Mouse (Mus musculus): Measurements from ENCODE around the gene Obsl1.
A peak's percentile ranks its signal among the peaks of the same experiment; 100 is the strongest.

The Obsl1 gene

GRCm38 (mm10) chr1:75455433-75455832 is 50.8 kb downstream of the Obsl1 start:
- no peak for DNase-seq (ENCODE audit: low spot score)

GRCm38 (mm10) chr1:75451900-75452299 is 54.4 kb downstream of the Obsl1 start:
- DNase-seq (ENCODE audit: low spot score): no peak

- no peak for DNase-seq (ENCODE audit: low spot score)
Measured at GRCm38 (mm10) chr1:75450314-75451005, 55.8 kb downstream of the Obsl1 start, which contains the start of gene Asic4. Asic4 (plus strand) TSS chr1:75450436.

DNA sequence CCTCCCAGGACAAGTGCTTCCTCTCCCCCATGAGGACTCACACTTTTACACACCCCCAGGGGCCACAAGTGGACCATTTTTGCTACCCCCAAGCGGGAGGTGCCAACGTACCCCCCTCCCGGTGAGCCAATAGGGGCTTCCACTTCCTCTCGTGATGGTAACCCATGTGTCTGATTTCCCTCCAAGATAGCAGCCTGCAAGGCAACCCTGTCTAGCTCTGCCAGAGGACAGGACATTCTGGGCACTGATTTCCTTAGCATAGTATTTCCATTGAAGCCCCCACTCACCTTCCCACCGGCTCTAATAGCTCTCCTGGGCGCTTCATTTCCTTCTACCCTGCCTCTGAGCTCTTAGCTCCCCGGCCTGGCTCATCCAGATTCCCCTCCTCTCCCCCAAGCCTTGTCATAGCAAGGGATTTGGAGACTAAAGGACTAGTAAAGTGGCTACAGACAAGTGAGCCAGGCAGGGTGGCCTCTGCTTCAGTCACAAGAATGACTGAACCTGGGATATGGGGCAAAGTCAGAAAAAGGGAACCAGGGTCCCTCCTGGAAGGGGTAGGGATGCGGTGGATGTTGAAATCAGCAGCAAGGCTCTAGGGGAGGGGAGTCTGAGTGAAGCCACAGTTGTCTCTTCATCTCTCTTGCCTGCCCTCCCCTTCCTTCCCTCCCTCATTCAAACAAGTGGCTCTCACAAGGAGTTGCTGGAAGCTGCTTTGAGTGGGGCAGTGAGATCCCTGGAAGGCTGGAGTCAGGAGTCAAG is 56.7 kb downstream of the Obsl1 start:
- DNase-seq (ENCODE audit: low spot score): no peak

DNA sequence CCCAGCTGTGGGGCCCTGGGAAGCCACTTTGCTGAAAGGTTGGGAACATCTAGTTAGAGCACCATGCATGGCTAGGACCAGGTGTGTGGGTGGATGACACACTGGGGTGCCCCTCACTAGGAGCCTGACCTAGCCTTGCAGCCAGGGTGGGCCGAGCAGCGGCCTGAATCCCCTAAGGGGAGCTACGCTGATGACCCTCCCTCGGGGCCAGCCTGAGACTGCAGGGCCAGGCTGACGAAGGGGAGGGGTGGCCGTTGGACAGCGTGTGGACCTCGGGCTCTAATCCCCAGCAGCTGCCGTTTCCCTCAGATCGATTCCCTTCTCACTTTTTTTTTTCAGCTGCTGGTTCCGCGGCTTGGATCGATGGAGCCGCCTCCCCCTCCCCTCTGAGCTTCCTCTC is 57.3 kb downstream of the Obsl1 start:
- no peak for DNase-seq (ENCODE audit: low spot score)

- DNase-seq (ENCODE audit: low spot score): no peak
Measured at GRCm38 (mm10) chr1:75448052-75448431, 58.2 kb downstream of the Obsl1 start.

GRCm38 (mm10) chr1:75447265-75448051 is 58.8 kb downstream of the Obsl1 start:
- DNase-seq (ENCODE audit: low spot score): peak; percentile 55

DNA sequence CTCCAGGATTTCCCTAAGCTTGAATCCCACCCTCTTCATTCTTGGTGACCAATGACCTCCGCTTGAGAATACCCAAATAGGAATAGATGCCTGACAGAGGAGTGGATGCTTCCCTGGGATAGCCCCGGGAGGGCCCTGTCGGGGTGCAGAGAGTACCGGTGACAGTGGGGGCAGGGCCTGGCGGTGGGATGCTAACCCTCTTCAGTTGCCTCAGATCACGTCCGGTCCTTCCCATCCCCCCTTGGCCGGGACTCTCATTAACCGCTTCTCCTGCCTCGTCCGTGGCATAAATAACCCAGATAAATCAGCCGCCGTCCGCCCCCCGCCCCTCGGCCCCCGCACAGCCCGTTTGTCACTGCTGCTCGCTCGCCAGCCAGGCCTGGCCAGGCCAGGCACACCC is 59.6 kb downstream of the Obsl1 start:
- peak; percentile 64 for DNase-seq (ENCODE audit: low spot score)

DNA sequence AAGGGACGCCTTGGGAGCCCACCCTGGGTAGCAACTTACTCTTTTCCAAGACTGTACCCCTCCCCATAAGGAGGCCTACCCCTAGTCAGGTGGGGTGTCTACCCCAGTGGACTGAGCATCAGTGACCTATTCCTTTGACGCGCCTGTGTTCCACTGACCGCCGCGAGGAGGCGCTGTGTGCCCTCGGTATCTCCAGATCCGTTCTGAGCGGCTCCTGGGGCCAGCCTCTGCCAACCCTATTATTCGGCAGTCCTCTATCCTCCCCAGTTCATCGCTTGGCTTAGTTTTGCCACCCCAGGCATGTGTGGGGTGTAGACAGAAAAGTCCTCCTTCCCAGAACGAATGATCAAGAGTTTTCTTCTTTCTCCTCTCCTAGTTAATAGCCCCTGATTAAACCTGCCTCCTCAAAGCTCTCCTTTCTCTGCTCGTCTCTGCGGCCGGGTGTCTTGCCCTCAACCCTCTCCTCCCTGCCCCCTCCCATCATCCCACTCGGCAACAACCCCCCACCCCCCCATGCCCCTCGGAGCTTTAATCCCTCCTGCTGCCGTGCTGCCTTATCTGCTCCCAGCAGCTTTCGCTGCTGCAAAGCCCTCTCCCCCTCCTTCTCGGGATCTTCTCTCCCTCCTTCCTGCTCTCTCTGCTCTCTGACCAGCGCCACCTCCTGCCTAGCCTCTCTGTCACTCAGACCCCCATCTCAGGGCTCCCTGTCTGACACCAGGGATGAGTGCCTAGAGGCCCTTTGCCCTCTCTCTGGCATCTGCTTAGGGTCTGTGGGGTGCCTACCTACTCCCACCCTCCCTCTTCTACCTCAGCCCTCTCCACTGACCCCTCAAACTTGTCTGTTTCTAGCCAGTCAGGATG is 60.3 kb downstream of the Obsl1 start:
- DNase-seq (ENCODE audit: low spot score): peak; percentile 73

DNA sequence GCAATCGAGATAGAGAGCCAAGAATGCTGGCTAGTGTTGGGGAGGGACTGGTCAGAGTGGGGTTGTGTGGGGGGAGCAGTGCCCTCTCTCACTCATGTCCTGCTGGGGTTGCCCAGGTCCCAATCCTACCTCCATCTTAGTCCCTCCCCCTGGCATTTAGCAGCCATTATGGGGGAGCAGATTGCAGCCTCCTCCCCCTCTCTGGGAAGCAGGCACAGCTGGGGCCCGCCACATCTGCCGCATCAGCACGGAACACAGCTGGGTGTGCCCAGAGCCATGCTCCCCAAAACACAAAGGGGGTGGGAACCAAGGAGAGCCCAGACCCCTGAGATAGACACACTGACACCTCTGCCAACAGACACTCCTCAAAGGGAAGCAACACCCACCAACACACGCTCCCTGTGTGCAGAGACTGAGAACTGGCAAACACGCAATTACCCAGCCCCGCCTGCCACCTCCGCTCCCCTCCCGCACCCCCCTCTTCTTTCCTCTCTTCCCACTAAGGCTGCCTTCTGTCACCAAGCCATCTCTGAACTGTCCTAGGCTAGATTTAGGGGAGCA is 61.0 kb downstream of the Obsl1 start:
- DNase-seq (ENCODE audit: low spot score): no peak

- no peak for DNase-seq (ENCODE audit: low spot score)
Measured at GRCm38 (mm10) chr1:75444208-75444607, 62.0 kb downstream of the Obsl1 start.

DNA sequence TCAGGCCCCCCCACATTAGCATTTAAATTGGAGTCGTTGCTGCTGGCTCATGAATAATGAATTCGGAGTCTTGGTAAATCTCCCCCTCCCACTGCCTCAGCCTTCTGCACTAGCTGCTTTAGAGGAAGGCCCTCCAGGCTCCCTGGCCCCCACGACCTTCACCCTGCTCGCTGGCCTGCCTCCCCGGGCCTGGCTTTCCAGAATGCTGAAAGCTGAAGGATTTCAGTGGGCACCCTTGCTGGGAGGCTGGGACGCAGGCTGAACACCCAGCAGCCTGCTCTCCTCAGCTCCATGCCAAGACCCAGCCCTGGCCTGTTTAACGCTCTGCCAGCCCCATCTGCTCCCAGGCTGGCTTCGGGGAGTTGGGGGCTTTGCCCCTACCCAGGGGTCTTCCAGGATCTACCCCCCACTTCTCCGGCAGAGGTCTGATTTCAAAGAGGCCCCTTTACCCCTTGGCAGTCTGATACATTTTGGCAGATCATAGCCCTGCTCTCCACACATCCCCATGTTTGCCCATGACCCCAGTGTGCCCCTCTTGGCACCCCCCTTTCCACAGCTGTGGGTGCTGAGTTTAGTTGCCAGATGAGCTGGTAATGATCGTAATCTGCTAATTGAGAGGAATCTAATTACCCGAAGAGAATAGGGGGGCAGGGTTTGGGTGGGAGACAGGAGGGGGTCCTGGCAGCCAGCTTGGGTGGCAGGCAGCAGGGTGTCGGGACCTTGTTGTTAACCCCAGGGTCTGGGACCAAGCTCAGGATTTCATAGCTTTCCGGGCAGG is 62.8 kb downstream of the Obsl1 start:
- no peak for DNase-seq (ENCODE audit: low spot score)

GRCm38 (mm10) chr1:75442811-75443210 is 63.4 kb downstream of the Obsl1 start:
- no peak for DNase-seq (ENCODE audit: low spot score)

DNA sequence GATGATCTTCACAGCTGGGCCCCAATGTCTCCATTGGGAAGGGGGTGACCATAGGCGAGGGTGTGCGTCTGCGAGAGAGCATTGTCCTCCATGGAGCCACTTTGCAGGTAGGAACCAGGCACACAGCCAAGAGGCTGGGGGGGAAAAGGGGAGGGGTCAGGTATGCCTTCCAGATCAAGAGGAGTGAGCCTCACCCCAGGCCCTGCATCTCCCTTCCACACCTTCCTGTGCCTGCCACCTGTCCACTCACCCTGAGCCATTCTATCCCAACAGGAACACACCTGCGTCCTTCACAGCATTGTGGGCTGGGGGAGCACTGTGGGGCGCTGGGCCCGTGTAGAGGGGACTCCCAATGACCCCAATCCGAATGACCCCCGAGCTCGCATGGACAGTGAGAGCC is 64.1 kb downstream of the Obsl1 start:
- no peak for DNase-seq (ENCODE audit: low spot score)

- DNase-seq (ENCODE audit: low spot score): no peak
Measured at GRCm38 (mm10) chr1:75441471-75441996, 64.7 kb downstream of the Obsl1 start.

- DNase-seq (ENCODE audit: low spot score): no peak
Measured at GRCm38 (mm10) chr1:75440661-75441060, 65.6 kb downstream of the Obsl1 start.

DNA sequence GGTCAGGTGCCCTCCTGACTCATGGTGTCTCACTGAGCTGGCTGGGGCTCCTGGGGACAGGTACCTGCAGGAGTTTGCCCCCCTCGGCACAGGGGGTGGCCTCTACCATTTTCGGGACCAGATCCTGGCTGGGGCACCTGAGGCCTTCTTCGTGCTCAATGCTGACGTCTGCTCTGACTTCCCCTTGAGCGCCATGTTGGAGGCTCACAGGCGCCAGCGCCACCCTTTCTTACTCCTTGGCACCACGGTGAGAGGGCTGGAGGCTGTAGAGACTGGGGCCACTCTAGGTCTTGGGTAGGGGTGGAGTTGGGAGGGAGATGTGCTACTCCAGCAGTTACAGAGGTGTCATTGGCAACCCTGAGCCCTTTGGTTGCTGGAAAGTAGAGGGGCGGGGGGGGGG is 67.5 kb downstream of the Obsl1 start:
- DNase-seq (ENCODE audit: low spot score): no peak

DNA sequence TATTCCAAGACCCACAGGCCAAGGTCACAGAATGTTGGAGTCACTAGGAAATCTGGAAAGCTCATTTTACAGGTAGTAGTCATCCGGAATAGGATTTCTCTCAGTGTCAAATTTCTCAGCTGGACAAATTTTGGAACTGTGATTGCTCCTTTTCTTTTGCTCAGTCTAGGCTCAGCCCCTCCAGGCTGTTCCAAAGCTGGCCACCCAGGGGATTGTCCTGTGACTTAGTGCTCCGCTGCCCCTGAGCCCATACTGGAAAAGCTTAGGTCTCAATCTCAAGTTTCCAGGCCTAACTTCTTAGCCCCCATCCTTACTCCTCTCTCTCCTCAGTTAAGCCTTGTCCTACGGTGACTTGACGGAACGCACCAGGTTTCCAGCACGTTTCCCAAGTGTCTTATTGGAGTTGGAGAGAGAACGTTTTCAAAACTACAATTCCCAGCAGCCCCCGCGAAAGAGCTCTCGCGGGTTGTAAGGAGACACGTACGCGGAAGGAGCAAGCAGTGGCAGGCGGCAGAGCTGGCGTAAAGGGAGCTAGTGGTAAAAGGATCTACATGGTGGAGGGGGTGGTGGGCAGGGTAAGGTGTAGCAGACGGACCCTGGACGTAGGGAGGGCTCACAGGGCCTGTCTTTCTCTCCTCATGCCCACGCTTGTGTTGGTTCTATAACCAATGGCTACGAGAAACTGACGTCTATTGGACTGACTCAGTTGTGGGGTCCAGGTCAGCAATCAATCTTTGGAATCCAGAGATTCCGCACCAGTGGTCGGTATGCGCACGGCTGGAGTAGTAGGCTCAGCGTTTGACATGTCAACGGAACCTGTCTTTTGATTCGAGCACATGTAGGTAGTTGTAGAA is 70.5 kb downstream of the Obsl1 start, which contains the start of gene Gmppa:
Gene Gmppa (plus strand): TSS at position 456 of the 854 bp plus-strand sequence.
- DNase-seq (ENCODE audit: low spot score): peak; percentile 90

All from yolk sac, embryonic 10.5 days (tissue).